Mouse (Mus musculus) ES-E14 (cell line): ENCODE data around the gene Rbm45. TPM values are rescaled to one million over a fixed set of nuclear protein-coding genes. Genes with fewer than 3 reads are reported as not detected.

Experiments used
- DNase-seq: peaks from one replicate; pipeline ENCODE4 v3.0.0-alpha.2; 2013; ENCODE audit warnings: low read depth, low spot score
- H3K27ac ChIP-seq: 2 replicates; pipeline ENCODE4 v1.5.1; 2012; ENCODE audit warnings: low read depth, mild to moderate bottlenecking, low read length, moderate library complexity, mixed read lengths; ENCODE audit not compliant: poor library complexity, insufficient read depth, severe bottlenecking
- H3K36me3 ChIP-seq: 2 replicates; pipeline ENCODE4 v1.6.1; 2012; ENCODE audit warnings: mild to moderate bottlenecking, low read length, moderate library complexity, mixed read lengths; ENCODE audit not compliant: control insufficient read depth, poor library complexity, insufficient read depth, severe bottlenecking
- H3K4me1 ChIP-seq, 2 experiments: fragments of 150-350 bp in 1 of 2; sonication (generic) in 1 of 2; 2 replicates each; pipeline ENCODE4 v1.6.1; 2012; ENCODE audit warnings: low read length in 2 of 2, mild to moderate bottlenecking in 1 of 2, mixed read lengths in 1 of 2; ENCODE audit not compliant: control insufficient read depth in 2 of 2, insufficient read depth in 2 of 2, poor library complexity in 1 of 2
- H3K4me3 ChIP-seq, 2 experiments: fragments of 150-350 bp in 1 of 2; sonication (generic) in 1 of 2; 2 replicates each; pipeline ENCODE4 v1.5.1; 2012; ENCODE audit warnings: low read length in 2 of 2, low read depth in 1 of 2, mild to moderate bottlenecking in 1 of 2, mixed read lengths in 1 of 2; ENCODE audit not compliant: insufficient read depth in 1 of 2, poor library complexity in 1 of 2, severe bottlenecking in 1 of 2
- H3K9ac ChIP-seq: 2 replicates; pipeline ENCODE4 v1.6.1; 2012; ENCODE audit warnings: low read depth, mild to moderate bottlenecking, low read length, mixed read lengths; ENCODE audit not compliant: poor library complexity, insufficient read depth, severe bottlenecking
- H3K9me3 ChIP-seq: fragments of 150-350 bp; sonication (generic); 2 replicates; pipeline ENCODE4 v1.6.1; 2012; ENCODE audit warnings: low read depth, mild to moderate bottlenecking, low read length; ENCODE audit not compliant: control insufficient read depth, insufficient read depth
- CHD2 ChIP-seq: IDR thresholded peaks from 2 replicates; pipeline ENCODE4 v1.6.1; 2014; ENCODE audit warnings: mild to moderate bottlenecking, low read depth, low read length, inconsistent platforms
- HCFC1 ChIP-seq: IDR thresholded peaks from 2 replicates; pipeline ENCODE4 v1.6.1; 2012; ENCODE audit warnings: low read length, inconsistent platforms, borderline replicate concordance; ENCODE audit not compliant: insufficient read depth
- MAFK ChIP-seq: IDR thresholded peaks from 2 replicates; pipeline ENCODE4 v1.6.1; 2014; ENCODE audit warnings: mild to moderate bottlenecking, low read depth, low read length, inconsistent platforms; ENCODE audit not compliant: insufficient read depth
- ZC3H11A ChIP-seq: IDR thresholded peaks from 2 replicates; pipeline ENCODE4 v1.6.1; 2012; ENCODE audit warnings: low read depth, mild to moderate bottlenecking, inconsistent platforms, low read length, borderline replicate concordance
- ZNF384 ChIP-seq: IDR thresholded peaks from 2 replicates; pipeline ENCODE4 v1.6.1; 2012; ENCODE audit warnings: low read depth, low read length, inconsistent platforms
- in situ Hi-C, 2 experiments: fragments of 600-800 bp; cut with MboI; formaldehyde crosslinking; loops; one replicate each; pipeline ENCODE4 v1.15.1; 2025; ENCODE audit warnings: low sequenced_read_pairs in 2 of 2, inconsistent platforms in 1 of 2; ENCODE audit not compliant: unreplicated experiment in 2 of 2
- total RNA-seq: library from RNA; depleted of rRNA; stranded (reverse); fragments of 300-350 nt; gene quantifications from 2 replicates; pipeline ENCODE4 v1.2.3, GENCODE M21; 2012

Rbm45 gene
- total RNA-seq, 1 experiment = 35.3 TPM

DNA sequence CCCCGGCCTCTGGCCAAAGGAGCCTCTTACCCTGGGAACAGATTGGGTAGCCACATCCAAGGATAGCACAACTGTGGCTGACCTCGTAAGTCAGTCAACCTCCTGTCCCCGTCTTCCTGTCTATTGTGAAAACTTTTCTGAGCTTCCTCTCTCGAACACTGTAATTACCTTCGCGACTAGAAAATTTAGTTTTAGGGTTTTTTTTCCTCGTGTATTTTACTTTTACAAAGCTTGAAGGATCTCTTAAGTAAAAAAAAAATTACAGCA, 805 bp downstream of the Rbm45 start:
- Histone ChIP-seq H3K9ac (peak overlapping the region; percentile 90), H3K4me1 (peaks cover 2% of the 10 kb centered on the region in 2 experiments; a peak in 1 of 4 replicates), H3K9me3 (no peaks in the 10 kb centered on the region), H3K4me3 (peak overlapping the region; percentile 70 to 92), H3K27ac (no peak overlapping the region), H3K36me3 (peaks cover 5% of the 10 kb centered on the region)
- in situ Hi-C loops = no loop called here
- no peak for DNase-seq
- TF ChIP-seq HCFC1 (no peak), MAFK (no peak), ZC3H11A (no peak), ZNF384 (no peak), CHD2 (no peak)

- Histone ChIP-seq H3K4me1 (peaks cover 2% of the 10 kb centered on the region in 2 experiments; a peak in 1 of 4 replicates), H3K27ac (no peak overlapping the region), H3K36me3 (peaks cover 9% of the 10 kb centered on the region), H3K9me3 (no peaks in the 10 kb centered on the region), H3K9ac (no peak overlapping the region), H3K4me3 (no peak overlapping the region)
- DNase-seq = no peak
- in situ Hi-C loops = no loop called here
- TF ChIP-seq CHD2 (no peak), ZNF384 (no peak), ZC3H11A (no peak), HCFC1 (no peak), MAFK (no peak)
Observed at GRCm38 (mm10) chr2:76372244-76372643, 2.5 kb downstream of the Rbm45 start.

DNA sequence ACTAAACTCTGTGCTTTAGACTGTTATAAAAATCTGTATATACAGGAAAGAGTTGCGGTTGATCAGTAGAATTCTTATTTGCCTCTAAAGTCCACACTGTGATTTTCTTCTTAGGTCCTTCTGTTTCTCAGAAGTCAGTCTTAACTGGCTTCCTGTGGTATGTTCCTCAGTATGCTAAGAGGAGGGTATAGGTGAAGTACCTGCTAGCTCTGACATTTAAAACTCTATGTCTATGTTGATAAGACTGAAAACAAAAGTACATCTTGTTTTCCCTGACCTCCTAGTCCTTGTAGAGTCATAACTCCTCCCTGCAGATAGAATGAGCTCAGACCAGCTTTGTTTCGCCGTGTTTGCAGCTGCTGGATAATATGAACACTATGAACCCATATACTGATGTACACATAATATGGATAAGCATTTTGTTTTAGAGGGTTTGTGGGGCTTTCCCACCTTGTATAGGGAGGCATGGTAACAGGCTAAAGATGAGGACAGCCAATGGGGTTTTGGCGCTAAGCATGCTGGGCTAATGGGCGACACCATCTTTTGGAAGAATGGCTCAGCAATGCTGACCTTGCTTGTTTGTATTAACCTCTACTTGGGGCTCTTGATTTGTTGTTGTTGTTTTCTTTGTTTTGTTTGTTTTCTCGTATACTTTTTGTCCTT, 4.9 kb downstream of the Rbm45 start:
- in situ Hi-C loops = no loop called here
- Histone ChIP-seq H3K9me3 (no peaks in the 10 kb centered on the region), H3K4me3 (no peak overlapping the region), H3K4me1 (no peaks in the 10 kb centered on the region), H3K9ac (no peak overlapping the region), H3K27ac (no peak overlapping the region), H3K36me3 (peaks cover 24% of the 10 kb centered on the region)
- DNase-seq = no peak
- TF ChIP-seq ZNF384 (no peak), MAFK (no peak), CHD2 (no peak), ZC3H11A (no peak), HCFC1 (no peak)

DNA sequence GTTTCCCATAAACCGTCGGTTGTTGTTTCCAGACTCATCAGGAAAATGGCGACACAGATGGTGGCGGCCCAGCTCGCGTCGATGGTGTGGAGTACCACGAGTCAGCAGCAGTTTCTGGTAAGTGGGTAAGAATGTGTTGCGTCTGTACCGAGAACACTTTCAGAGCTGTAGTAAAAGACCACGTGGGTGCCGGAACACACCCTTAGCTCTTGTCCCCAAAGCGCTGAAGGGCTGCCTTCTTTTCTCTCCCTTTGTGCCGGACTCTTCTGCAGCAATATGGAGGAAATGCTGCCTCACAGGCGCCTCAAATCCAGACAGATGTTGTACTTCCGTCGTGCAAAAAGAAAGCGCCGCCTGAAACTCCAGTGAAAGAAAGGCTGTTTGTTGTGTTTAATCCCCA, 8.9 kb downstream of the Rbm45 start:
- H3K9ac ChIP-seq = no peak overlapping the region
- no peaks in the 10 kb centered on the region; a peak in 1 of 4 replicates for H3K4me1 ChIP-seq
- peaks cover 31% of the 10 kb centered on the region for H3K36me3 ChIP-seq
- no peak overlapping the region for H3K4me3 ChIP-seq
- H3K9me3 ChIP-seq = no peaks in the 10 kb centered on the region
- in situ Hi-C loops = no loop called here
- DNase-seq = no peak
- TF ChIP-seq HCFC1 (no peak), MAFK (no peak), CHD2 (no peak), ZNF384 (no peak), ZC3H11A (no peak)
- no peak overlapping the region for H3K27ac ChIP-seq

- no peak for DNase-seq
- Histone ChIP-seq H3K9me3 (no peaks in the 10 kb centered on the region), H3K4me3 (no peak overlapping the region), H3K27ac (no peak overlapping the region), H3K36me3 (peaks cover 15% of the 10 kb centered on the region), H3K9ac (no peak overlapping the region), H3K4me1 (no peaks in the 10 kb centered on the region; a peak in 1 of 4 replicates)
- in situ Hi-C loops = no loop called here
- TF ChIP-seq HCFC1 (no peak), ZNF384 (no peak), ZC3H11A (no peak), CHD2 (no peak), MAFK (no peak)
Observed at GRCm38 (mm10) chr2:76386531-76386930, 16.7 kb downstream of the Rbm45 start.
